Mouse (Mus musculus) liver, adult 2 months (tissue): ENCODE results near the gene Armc3.

Experiments used
- CTCF ChIP-seq: fragments of 200-500 bp; IDR thresholded peaks from 2 replicates; pipeline ENCODE4 v1.5.1; 2011; ENCODE audit warnings: low read depth, low read length, control low read depth
- POLR2A ChIP-seq: fragments of 200-500 bp; IDR thresholded peaks from 2 replicates; pipeline ENCODE4 v1.6.1; 2011; ENCODE audit warnings: low read length, control low read depth; ENCODE audit not compliant: insufficient read depth; ENCODE audit errors: extremely low read depth

DNA sequence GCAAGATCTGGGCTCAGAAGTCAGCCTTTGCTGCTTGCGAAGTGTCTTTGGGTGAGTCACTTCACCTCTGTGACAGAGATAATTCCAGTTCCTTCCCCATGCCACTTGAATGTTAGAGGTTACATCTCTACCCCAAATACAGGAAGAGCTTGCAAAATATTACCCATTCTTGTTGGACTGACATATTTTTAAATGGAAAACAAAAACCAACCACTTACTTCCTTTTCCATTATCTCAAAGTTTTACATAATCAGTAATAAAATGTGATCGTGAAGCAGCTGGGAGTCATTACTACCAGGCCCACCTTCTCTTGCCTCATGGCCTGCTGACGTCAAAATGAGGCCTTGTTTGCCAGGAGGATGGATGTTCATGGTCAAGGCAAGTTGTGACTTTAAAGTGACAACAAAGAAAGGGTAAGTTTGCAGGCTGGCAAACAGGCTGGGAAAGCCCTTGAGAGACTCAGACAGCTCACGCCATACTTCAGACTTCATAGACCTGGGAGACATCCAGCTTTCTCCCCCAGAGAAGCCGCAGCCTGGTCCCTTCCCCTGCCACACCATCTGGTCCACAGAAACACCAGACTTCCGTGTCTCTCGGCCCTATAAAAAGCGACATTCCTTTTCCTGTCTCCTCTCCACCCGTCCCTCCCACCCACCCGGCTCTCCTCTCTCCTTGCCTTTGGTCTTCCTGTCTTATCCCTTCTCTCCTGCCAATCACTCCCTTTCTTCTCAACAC, 145.0 kb downstream of the Armc3 start:
- TF ChIP-seq CTCF (no peak), POLR2A (no peak)
